Mouse (Mus musculus) frontal cortex, adult 2 months (tissue): Measurements from ENCODE around the gene Eef1a2. TPM values are rescaled to one million over a fixed set of nuclear protein-coding genes. Genes with fewer than 3 reads are reported as not detected.

ENCODE experiments used
- DNase-seq, 2 experiments: peaks; one replicate each; pipeline ENCODE4 v3.0.0; 2022; ENCODE audit warnings: low spot score in 1 of 2; ENCODE audit errors: extremely low spot score in 1 of 2
- polyA plus RNA-seq: library from polyadenylated mRNA; depleted of rRNA; stranded (reverse); fragments of >200 nt; gene quantifications from 2 replicates; pipeline ENCODE4 v1.2.3, GENCODE M21; 2012

Gene Eef1a2
- polyA plus RNA-seq, 1 experiment = 990 TPM

GRCm38 (mm10) chr2:181134591-181135445 is 22.0 kb downstream of the Eef1a2 start, which contains the start of gene Kcnq2:
TSS of gene Kcnq2 (minus strand) at chr2:181135300.
- DNase-seq = no peak

- DNase-seq = no peak
Measured at GRCm38 (mm10) chr2:181133837-181134590, 22.8 kb downstream of the Eef1a2 start.

DNA sequence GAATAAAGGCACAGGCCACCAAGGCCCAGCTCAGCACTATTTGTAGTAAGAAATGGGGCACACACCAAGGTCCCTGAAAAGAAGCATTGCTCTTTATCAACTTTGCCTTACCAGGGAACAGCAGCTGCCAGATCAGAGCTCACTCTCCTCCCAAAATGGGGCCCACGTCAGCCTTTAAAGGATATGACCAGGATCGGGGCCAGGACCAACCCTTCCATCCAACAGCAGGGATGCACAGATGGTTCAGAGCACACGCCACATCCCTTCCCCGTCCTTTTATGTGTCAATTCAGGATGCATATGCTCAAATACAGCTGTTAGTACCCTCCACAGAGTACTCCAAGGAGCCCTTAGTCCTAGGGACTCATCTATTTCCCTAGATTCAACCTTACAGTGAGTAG is 26.6 kb downstream of the Eef1a2 start:
- no peak for DNase-seq

DNA sequence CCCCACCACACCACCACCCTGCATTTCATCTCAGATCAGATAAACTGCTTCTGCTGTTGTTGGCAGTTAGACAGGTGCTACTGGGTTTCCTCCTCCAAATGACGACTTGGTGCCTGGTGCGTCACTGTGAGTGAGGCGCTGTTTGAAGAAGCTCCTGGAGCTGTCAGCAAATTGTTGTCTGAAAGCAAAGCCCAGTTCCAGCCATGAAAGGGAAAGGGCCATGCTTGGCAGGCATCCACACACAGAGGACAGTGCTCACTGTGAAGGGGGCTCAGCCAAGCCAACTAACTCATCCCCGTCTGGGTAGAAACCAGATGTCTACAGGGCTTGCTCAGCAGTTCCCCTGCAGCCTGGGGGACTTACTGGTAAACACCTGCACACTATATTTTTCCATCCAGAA is 27.9 kb downstream of the Eef1a2 start:
- peak in 1 of 2 experiments; percentile 62 for DNase-seq

GRCm38 (mm10) chr2:181127786-181128185 is 29.0 kb downstream of the Eef1a2 start:
- no peak for DNase-seq

GRCm38 (mm10) chr2:181125726-181126455 is 30.9 kb downstream of the Eef1a2 start:
- peak in 1 of 2 experiments; percentile 67 for DNase-seq

- DNase-seq = no peak
Measured at GRCm38 (mm10) chr2:181122642-181123041, 34.2 kb downstream of the Eef1a2 start.

GRCm38 (mm10) chr2:181120922-181121449 is 35.8 kb downstream of the Eef1a2 start:
- no peak for DNase-seq

DNA sequence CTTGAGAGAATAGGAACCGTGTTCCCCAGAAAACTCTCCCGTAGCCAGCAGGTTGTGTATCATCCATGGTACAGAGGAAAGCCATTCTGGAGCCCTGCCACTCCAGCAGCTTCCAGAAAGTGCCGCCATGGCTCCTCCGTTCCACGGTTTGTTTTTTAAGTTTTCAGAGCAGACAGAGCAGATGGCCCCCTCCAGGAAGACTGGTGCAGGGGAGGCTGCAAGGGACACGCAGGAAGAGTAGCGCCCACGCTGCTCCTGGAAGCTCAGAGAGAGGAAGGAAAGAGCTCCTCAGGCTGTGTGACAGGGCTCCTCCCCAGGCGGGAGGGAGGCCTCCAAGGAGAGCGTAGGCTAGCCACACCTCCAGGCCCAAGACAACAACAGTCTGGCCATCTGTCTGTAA is 36.9 kb downstream of the Eef1a2 start:
- DNase-seq = peak; percentile 93

DNA sequence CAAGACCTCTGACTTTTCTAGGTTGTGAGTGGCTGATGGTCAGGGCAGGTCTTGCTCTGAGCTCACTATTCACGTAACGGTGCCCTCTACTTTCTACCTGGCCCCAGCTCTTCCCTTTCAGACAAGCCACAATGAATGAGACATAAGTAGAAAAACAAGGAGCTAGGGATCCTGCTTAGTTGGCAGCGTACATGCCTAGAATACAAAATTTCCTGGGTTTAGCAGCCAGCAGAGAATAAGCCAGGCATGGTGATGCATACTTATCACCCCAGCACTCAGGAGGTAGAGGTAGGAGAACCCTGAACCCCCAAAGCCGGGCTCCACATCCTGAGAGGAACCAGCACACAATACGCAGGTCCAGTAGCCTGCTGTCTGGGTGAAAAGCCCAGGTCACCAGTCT is 40.4 kb downstream of the Eef1a2 start:
- no peak for DNase-seq

DNA sequence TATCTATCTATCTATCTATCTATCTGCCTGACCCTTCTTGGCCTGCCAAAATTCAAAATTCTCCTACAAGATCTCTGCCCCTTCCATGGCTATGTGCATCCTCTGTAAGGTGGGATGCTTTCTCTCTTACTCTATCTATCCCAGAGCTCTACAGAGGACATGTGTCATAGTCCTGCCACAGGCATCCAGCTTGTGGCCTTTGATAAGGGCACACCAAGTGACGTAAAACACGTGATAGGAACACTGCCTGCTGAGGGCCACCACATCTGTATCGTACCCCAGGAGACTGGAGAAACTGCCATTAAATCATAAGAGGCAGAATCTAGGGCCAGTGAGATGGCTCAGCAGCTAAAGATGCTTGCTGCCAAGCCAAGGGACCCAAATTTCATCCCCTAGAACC is 41.4 kb downstream of the Eef1a2 start:
- no peak for DNase-seq

DNA sequence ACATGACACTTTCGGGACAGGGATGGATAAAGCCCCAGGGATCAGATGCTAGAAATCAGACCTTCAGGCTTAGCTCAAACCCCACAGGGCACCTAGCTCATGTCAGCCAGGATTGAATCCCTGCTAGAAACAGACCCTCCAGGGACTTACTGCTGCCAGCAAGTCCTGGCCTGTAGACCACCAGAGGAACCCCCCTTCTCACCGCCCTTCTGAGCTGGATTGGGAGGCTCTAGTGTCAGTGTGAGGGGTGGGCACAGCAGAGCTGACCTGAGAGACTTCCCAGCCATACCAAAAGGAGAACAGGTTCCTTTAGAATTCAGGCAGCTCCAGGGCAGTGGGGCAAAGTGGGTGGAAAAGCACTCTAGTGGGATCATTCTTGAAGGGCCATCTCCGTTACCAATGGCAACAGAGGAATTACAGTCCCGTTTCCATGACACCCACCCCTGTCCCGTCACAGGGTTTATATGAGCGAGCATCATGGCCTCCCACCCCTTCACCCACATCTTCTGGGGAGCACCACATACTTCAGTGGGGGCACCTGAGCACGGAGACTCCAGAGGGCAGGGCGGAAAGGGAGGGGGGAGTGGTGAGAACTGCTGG is 43.0 kb downstream of the Eef1a2 start:
- peak in 1 of 2 experiments; percentile 60 for DNase-seq

- no peak for DNase-seq
Measured at GRCm38 (mm10) chr2:181111665-181112064, 45.1 kb downstream of the Eef1a2 start.

DNA sequence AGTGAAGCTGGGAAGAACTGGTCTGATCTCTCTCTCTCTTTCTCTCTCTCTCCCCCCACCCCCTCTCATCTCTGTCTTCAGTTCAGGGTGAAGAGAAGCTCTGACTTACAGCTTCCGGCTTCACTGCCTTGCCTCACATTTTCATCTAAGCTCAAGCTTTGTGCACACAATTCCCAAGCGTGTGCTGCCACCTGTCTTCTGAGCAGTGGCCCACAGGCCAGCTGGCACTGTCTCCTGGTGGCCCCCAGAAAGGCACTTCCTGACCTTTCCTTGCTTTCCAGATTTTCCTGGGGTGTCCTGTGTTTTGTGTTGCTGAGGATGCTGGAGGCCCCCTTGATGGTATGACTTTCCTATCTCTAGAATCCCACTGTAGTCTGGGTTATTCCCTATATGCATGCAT is 52.7 kb downstream of the Eef1a2 start:
- DNase-seq = no peak

- no peak for DNase-seq
Measured at GRCm38 (mm10) chr2:181102161-181102560, 54.7 kb downstream of the Eef1a2 start.

DNA sequence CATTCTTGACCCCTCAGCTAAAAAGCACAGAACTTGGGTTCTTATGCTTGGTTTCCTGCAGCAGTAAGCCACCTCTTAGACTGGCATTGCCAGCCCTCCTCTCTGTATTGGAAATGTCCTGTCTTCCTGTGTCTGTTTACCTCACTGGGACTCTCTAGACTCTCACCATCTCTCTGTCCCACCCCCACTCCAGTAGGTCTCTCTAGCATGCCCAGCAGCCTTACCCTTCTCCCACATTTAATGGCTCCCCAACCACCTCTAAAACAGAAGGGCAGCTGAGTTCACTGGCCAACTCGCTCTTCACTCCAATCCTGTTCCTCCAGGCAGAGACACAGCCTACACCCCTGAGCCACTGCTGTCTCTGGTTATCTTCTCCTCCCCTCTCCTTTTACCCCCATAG is 55.2 kb downstream of the Eef1a2 start:
- no peak for DNase-seq

DNA sequence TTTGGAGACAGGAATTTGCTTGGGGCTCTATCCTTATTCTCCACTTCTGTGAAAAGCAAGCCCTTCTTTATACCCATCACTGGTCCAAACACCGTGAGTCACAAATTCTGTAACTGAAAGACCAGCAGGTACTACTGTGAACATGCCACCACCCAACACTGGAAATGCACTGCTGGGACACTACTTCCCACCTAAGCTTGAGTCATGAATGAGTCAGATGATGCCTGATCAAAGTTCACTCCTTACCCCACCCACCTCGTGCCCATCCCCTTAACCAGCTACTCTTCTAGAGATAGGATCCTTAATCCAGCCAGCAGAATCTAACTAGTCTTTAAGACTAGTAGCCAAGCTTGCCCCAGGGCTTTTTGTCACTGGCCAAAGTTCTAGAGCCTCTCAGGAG is 56.7 kb downstream of the Eef1a2 start:
- DNase-seq = no peak
